Mouse (Mus musculus): ENCODE measurements around the gene Mfrp. TPM values are rescaled to one million over a fixed set of nuclear protein-coding genes. Genes with fewer than 3 reads are reported as not detected.

Gene Mfrp
- total and polyA plus RNA-seq, 2 experiments from 2014 or later: 0.24 to 4.0 TPM

DNA sequence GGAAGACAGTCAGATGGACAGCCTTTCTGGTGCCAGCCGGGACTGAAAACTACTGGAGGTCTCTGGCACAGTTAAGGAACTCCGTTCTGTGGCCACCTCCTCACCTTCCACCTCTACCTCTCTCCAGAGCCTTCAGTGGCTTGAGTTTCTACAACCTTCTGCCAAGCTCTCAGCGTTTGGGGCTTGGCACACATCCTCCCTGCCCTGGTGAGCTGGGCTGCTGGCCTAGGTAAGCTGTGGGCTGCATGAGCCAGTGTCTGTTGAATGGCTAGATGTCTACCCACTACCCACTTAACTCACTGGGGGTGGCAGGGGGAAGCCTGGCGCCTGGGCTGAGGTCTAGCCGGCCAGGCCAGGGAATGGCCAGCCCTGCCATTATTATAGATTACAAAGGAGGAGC, 28.4 kb upstream of the Mfrp start:
- Histone ChIP-seq H3K36me3 (ENCODE audit: insufficient read depth, low read length) (no peaks in the 10 kb centered on the region), H3K4me2 (ENCODE audit: low read depth, low read length) (peak overlapping the region; percentile 38), H3K27me3 (ENCODE audit: insufficient read depth, low read length) (no peaks in the 10 kb centered on the region), H3K4me1 (ENCODE audit: insufficient read depth, low read length) (no peaks in the 10 kb centered on the region; the same call in 1 of the 2 replicates), H3K27ac (peak overlapping the region; percentile 76), H3K9me3 (ENCODE audit: low read length) (no peaks in the 10 kb centered on the region), H3K9ac (replicated peaks; ENCODE audit: low read length) (no peak overlapping the region), H3K4me3 (ENCODE audit: low read length) (no peak overlapping the region)
- no peak for TF ChIP-seq CTCF (IDR thresholded peaks at IDR 0.05; ENCODE audit: low read depth)
- ATAC-seq: no peak
- DNase-seq (ENCODE audit: low spot score): no peak
- 35% methylated on average over 5 of the region's 5 CpGs for WGBS

DNA sequence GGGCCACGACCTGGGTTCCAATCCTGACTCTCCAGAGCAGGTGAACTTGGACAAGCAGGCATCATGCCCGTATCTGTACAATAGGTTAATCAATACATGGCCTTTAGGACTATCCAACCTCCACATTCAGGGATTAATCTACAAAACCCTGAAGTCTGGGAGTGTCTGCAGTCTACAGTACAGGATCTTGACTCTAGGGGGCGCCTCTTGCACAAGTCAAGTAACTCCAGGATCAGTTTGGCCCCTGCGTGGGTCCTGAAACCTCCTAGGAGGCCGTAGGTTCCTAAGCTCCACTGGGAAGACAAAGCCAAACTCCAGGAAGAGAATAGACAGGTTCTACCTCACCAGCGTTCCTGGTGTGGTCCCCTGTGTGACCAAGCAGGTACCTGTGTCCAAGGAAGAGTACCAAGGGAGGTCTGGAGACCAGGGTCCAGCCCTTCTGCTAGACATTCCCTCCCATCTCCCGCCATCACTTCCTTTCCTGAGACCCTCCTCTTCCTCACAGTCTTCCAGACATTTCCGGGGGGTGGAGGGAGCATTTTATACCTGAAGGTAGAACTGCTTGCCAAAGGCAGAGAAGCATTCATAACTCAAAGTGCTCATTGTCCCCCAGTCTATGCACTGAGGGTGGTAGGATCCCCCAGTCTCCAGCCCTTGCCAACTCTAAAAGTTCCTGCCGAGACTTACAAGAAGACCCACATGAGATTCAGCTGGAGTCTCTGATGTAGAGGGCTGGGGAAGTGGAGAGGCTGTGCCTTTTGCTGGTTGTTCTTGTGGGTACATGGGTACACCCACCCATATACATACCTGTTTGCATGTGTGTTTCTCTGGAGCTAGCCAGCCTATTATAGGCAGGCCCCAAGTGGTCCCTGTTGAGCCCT, 26.9 kb upstream of the Mfrp start:
- no peaks in the 10 kb centered on the region for H3K9me3 ChIP-seq (ENCODE audit: low read length)
- DNase-seq (ENCODE audit: low spot score) (peak; percentile 34), ATAC-seq (no peak)
- H3K4me3 ChIP-seq (ENCODE audit: low read length): no peak overlapping the region
- no peaks in the 10 kb centered on the region; the same call in 1 of the 2 replicates for H3K4me1 ChIP-seq (ENCODE audit: insufficient read depth, low read length)
- H3K9ac ChIP-seq (replicated peaks; ENCODE audit: low read length): no peak overlapping the region
- no peaks in the 10 kb centered on the region for H3K36me3 ChIP-seq (ENCODE audit: insufficient read depth, low read length)
- no peak overlapping the region for H3K27ac ChIP-seq
- H3K4me2 ChIP-seq (ENCODE audit: low read depth, low read length): no peak overlapping the region
- peak; percentile 28 for TF ChIP-seq CTCF (IDR thresholded peaks at IDR 0.05; ENCODE audit: low read depth)
- 57% methylated on average over 9 of the region's 9 CpGs for WGBS
- H3K27me3 ChIP-seq (ENCODE audit: insufficient read depth, low read length): no peaks in the 10 kb centered on the region

DNA sequence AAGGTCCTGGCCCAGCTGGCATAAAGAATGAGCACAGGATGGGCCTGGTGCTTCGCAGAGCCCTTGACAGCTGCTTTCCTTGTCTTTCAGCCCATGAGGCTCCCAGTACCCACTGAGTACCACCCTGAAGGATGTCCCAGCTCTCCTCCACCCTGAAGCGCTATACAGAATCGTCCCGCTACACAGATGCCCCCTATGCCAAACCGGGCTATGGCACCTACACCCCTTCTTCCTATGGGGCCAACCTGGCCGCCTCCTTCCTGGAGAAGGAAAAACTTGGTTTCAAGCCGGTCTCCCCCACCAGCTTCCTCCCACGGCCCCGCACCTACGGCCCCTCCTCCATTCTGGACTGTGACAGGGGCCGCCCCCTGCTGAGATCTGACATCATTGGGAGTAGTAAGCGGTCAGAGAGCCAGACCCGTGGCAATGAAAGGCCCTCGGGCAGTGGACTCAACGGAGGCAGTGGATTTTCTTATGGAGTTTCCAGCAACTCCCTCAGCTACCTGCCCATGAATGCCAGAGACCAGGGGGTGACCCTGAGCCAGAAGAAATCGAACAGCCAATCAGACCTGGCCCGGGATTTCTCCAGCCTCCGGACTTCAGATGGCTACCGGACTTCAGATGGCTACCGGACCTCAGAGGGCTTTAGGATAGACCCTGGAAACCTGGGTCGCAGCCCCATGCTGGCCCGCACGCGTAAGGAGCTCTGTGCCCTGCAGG, 26.1 kb upstream of the Mfrp start:
- DNase-seq (ENCODE audit: low spot score) (no peak), ATAC-seq (no peak)
- WGBS: 71% methylated on average over 24 of the region's 24 CpGs
- H3K4me1 ChIP-seq (ENCODE audit: insufficient read depth, low read length): no peaks in the 10 kb centered on the region; the same call in 1 of the 2 replicates
- H3K27ac ChIP-seq: no peak overlapping the region
- no peak for TF ChIP-seq CTCF (IDR thresholded peaks at IDR 0.05; ENCODE audit: low read depth)
- no peaks in the 10 kb centered on the region for H3K9me3 ChIP-seq (ENCODE audit: low read length)
- no peak overlapping the region for H3K4me2 ChIP-seq (ENCODE audit: low read depth, low read length)
- H3K4me3 ChIP-seq (ENCODE audit: low read length): no peak overlapping the region
- no peak overlapping the region for H3K9ac ChIP-seq (replicated peaks; ENCODE audit: low read length)
- no peaks in the 10 kb centered on the region for H3K27me3 ChIP-seq (ENCODE audit: insufficient read depth, low read length)
- no peaks in the 10 kb centered on the region for H3K36me3 ChIP-seq (ENCODE audit: insufficient read depth, low read length)

DNA sequence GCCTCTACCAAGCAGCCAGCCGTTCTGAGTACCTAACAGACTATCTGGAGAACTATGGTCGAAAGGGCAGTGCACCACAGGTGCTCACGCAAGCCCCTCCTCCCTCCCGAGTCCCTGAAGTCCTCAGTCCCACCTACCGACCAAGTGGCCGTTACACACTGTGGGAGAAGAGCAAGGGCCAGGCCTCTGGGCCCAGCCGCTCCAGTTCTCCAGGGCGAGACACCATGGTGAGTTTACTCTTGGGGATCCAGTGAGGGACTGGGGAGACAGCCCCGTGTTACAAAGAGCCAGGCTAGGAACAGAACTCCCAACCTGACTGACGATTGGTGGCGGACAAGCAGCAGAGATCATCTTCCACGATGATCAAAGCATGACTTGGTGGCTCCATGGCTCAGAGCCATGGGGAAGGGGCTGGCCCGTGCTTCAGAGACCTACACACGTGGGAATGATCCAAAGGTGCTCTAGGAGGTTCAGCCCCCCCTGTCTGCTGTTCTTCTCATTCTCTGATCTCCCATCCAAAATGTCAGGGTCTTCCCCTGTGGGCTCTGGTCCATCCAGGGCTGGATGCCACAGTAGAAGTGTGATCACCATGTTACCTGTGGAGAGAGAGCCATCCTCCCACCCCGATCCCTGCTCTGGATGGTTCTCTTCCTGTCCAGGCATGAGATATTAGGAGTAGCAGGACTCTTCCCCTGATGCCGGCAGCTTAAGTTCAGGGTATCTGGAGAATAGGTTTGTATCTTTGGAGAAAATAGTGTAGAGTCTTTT, 25.3 kb upstream of the Mfrp start:
- Histone ChIP-seq H3K4me1 (ENCODE audit: insufficient read depth, low read length) (no peaks in the 10 kb centered on the region; the same call in 1 of the 2 replicates), H3K4me3 (ENCODE audit: low read length) (no peak overlapping the region), H3K4me2 (ENCODE audit: low read depth, low read length) (no peak overlapping the region), H3K36me3 (ENCODE audit: insufficient read depth, low read length) (no peaks in the 10 kb centered on the region), H3K9me3 (ENCODE audit: low read length) (no peaks in the 10 kb centered on the region), H3K9ac (replicated peaks; ENCODE audit: low read length) (no peak overlapping the region), H3K27ac (no peak overlapping the region), H3K27me3 (ENCODE audit: insufficient read depth, low read length) (no peaks in the 10 kb centered on the region)
- ATAC-seq (no peak), DNase-seq (ENCODE audit: low spot score) (no peak)
- TF ChIP-seq CTCF (IDR thresholded peaks at IDR 0.05; ENCODE audit: low read depth): no peak
- WGBS: 66% methylated on average over 16 of the region's 16 CpGs

DNA sequence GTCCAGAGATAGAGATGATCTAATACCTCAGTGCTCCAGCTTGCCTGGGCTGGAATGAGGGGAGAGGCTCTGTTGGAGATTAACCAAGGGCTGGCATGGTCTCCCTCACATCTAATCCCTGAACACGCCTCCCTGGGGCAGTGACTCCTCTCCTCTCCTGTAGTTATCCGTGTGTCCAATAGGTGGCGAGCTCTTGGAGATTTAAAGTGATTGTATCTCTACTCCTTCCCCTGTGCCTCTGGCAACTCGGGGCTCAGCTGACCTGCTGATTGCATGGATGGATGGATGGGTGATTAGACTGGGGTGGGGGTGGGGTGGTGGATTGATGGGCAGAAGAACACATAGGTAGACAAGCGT, 24.8 kb upstream of the Mfrp start:
- TF ChIP-seq CTCF (IDR thresholded peaks at IDR 0.05; ENCODE audit: low read depth): peak; percentile 71
- Histone ChIP-seq H3K27me3 (ENCODE audit: insufficient read depth, low read length) (no peaks in the 10 kb centered on the region), H3K9me3 (ENCODE audit: low read length) (no peaks in the 10 kb centered on the region), H3K4me3 (ENCODE audit: low read length) (no peak overlapping the region), H3K27ac (no peak overlapping the region), H3K4me1 (ENCODE audit: insufficient read depth, low read length) (no peaks in the 10 kb centered on the region; the same call in 1 of the 2 replicates), H3K4me2 (ENCODE audit: low read depth, low read length) (0 out of 2 replicates have a peak overlapping the region, but pooled peaks have one; percentile 21), H3K9ac (replicated peaks; ENCODE audit: low read length) (no peak overlapping the region), H3K36me3 (ENCODE audit: insufficient read depth, low read length) (no peaks in the 10 kb centered on the region)
- peak; percentile 84 for DNase-seq (ENCODE audit: low spot score)
- WGBS: 14% methylated on average over 5 of the region's 5 CpGs
- no peak for ATAC-seq

DNA sequence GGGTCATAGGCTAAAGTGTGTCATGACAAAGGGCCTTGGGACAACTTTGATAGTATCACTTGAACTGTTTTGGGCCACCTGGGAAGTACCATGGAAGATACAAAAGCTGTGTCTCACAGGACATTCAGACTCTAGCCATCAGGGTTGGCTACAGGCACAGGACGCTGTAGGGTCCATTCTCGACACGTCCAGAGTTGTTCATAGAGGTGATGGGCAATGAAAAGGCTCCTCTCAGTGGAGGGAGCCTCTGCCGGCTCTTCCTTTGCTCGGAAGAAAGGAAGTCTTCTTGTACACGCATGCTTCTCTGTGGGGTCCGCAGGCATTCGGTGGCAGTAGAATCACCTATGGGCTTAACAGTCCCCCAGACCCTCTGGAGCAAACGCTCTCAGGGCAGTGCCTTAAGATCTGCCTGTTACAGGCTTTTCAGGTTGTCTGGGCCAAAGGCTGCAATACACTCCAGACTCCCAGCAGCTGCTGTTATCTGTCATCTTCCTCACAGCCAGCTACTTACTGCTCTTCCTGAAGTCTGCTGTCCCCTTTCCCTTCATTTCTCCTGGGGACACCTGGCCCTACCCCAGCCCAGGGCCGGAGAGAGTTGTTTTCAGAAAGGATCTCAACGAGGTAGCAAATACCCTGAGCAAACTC, 24.1 kb upstream of the Mfrp start:
- Histone ChIP-seq H3K9me3 (ENCODE audit: low read length) (no peaks in the 10 kb centered on the region), H3K4me1 (ENCODE audit: insufficient read depth, low read length) (no peaks in the 10 kb centered on the region; the same call in 1 of the 2 replicates), H3K9ac (replicated peaks; ENCODE audit: low read length) (no peak overlapping the region), H3K4me2 (ENCODE audit: low read depth, low read length) (0 out of 2 replicates have a peak overlapping the region, but pooled peaks have one; percentile 21), H3K27ac (no peak overlapping the region), H3K27me3 (ENCODE audit: insufficient read depth, low read length) (peaks cover 2% of the 10 kb centered on the region; the same call in 1 of the 2 replicates), H3K36me3 (ENCODE audit: insufficient read depth, low read length) (no peaks in the 10 kb centered on the region), H3K4me3 (ENCODE audit: low read length) (no peak overlapping the region)
- DNase-seq (ENCODE audit: low spot score) (no peak), ATAC-seq (no peak)
- 85% methylated on average over 11 of the region's 11 CpGs for whole genome bisulfite sequencing
- no peak for TF ChIP-seq CTCF (IDR thresholded peaks at IDR 0.05; ENCODE audit: low read depth)
